Mouse (Mus musculus): ENCODE measurements around the gene Rbms2. TPM values are rescaled to one million over a fixed set of nuclear protein-coding genes. Genes with fewer than 3 reads are reported as not detected.

Rbms2 gene
- polyA plus RNA-seq, 1 experiment from 2014 or later: 74.2 TPM

DNA sequence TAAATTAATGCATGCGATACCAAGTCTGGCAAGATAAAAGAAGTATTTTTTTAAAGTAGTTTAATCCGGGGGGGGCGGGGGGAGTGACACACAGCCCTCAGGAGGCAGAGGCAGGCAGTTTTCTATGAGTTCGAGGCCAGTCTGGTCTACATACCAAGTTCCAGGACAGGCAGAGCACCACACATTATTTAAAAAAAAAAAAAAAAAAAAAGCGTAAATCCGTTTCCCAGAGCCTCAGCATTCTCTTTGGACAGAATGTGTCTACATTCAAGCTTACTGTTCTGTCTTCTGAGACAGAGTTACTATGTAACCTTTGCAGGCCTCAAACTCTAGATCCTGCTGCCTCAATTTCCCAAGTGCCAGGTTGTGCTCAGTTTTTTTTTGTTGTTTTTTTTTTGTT lies 32.1 kb upstream of the Rbms2 start:
- H3K27me3 ChIP-seq: peaks cover 7% of the 10 kb centered on the region
- ChIA-PET CTCF (interaction anchor here (0.5 to 4.7 kb wide), 5 partner anchors 14 to 72 kb away, joined by 3 to 14 read pairs (median 6); no protein-coding TSS in a partner anchor), POLR2A (interaction anchor here (1.0 kb wide), 1 partner anchor 17 kb away, joined by 4 read pairs; the partner anchor contains the start of gene Gls2)
- in situ Hi-C loops (cut with MboI; ENCODE audit: low pct_unique_long_range_greater_than_20kb): loop anchor here (5.0 to 10.0 kb wide), 2 partner anchors 70 to 233 kb away; no protein-coding TSS in a partner anchor
- no peak for DNase-seq (ENCODE audit: low read depth, low spot score)
- TF ChIP-seq CTCF (IDR thresholded peaks at IDR 0.05): no peak
- no peak for ATAC-seq

DNA sequence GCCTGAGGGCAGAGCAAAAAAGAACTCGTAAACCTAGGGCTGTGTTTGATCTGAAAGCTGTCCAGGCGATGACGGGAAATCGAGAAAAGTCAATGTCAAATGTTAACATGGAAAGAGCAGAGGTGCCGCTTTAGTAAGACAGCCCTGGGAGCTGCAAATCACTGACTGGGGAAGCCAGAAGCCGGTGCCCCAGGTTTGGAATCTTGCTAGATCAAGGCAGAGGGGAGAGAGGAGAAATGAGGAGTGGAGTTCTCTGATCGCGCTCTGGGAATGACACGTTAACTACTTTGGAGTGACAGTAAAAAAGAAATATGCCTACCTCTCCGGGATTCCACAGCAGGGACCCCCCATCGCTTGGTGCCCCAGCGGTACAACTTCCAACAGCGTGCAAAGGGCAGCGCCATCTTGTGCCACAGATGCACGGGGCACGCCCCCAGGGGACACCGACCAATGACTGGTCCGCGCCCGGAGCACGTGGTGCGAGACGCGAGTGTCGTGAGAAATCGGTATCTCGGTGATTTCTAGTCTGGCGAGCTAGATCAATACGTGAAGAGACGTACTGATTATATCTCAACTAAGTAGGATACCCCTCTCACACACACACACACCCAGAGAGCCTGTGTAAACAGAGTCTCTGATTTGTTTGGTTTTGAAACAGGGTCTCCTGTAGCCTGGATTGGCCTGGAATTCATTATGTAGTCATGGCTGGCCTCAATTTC lies 31.5 kb upstream of the Rbms2 start, which contains the start of gene Spryd4:
Gene Spryd4 (minus strand): TSS at position 418 of the 719 bp plus-strand sequence.
- CTCF ChIA-PET: interaction anchor here (2.4 to 4.7 kb wide), 3 partner anchors 22 to 73 kb away, joined by 6 to 14 read pairs (median 7); no protein-coding TSS in a partner anchor
- in situ Hi-C loops (cut with MboI; ENCODE audit: low pct_unique_long_range_greater_than_20kb): loop anchor here (5.0 to 10.0 kb wide), 2 partner anchors 71 to 233 kb away; no protein-coding TSS in a partner anchor
- DNase-seq (ENCODE audit: low read depth, low spot score) (peak; percentile 33), ATAC-seq (peak; percentile 90)
- TF ChIP-seq CTCF (IDR thresholded peaks at IDR 0.05): no peak
- H3K27me3 ChIP-seq: peaks cover 7% of the 10 kb centered on the region
- POLR2A ChIA-PET: interaction anchor here (0.8 to 1.0 kb wide), 2 partner anchors 16 to 128 kb away, joined by 3 to 4 read pairs; partner anchors contain the start of gene Gls2

DNA sequence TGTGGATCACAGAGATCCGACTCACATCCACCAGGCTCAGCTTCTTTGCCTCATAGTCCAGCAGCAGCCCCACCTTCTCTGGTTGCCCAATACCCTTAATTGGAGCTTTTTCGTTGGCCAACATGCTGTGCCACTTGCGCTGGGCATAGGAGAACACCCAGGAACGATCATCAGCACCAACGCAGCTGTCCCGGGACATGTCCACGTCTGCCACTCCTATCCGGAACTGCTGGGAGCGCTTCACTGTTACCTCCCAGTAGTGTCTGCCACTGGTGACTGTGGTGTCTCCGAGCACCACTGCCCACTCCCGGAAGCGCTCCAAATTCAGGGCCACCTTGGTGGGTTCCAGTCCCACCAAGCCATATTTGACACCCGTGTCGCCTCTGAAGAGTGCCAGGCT lies 30.9 kb upstream of the Rbms2 start:
- H3K27me3 ChIP-seq: peaks cover 7% of the 10 kb centered on the region
- DNase-seq (ENCODE audit: low read depth, low spot score) (no peak), ATAC-seq (peak; percentile 27)
- POLR2A ChIA-PET: interaction anchor here (0.8 kb wide), 1 partner anchor 127 kb away, joined by 3 read pairs; no protein-coding TSS in a partner anchor
- CTCF ChIA-PET: interaction anchor here (4.7 kb wide), 1 partner anchor 73 kb away, joined by 14 read pairs; no protein-coding TSS in a partner anchor
- no peak for TF ChIP-seq CTCF (IDR thresholded peaks at IDR 0.05)
- in situ Hi-C loops (cut with MboI; ENCODE audit: low pct_unique_long_range_greater_than_20kb): loop anchor here (5.0 to 10.0 kb wide), 2 partner anchors 71 to 234 kb away; no protein-coding TSS in a partner anchor

DNA sequence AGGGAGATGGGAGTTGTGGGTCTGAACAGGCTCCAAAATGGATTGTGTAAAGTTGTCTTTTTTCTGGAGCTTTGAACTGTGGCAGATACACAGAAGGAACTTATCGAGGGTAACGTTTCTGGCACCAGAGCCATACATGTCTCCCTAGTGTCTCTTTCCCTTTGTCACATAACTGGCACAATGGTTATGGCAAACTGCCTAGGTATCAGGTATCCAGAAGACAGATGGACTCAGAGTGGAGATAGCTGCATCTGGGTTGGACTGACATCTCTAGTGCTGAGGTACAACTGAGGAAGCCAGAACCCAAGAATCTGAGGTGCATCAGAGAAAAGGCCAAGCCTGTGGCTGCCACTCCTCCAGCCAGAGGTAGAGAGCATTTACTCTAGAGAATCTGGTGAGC lies 30.0 kb upstream of the Rbms2 start:
- TF ChIP-seq CTCF (IDR thresholded peaks at IDR 0.05): no peak
- no peak for DNase-seq (ENCODE audit: low read depth, low spot score)
- ATAC-seq: no peak
- in situ Hi-C loops (cut with MboI; ENCODE audit: low pct_unique_long_range_greater_than_20kb): loop anchor here (5.0 to 10.0 kb wide), 2 partner anchors 72 to 235 kb away; no protein-coding TSS in a partner anchor
- POLR2A ChIA-PET: interaction anchor here (0.7 kb wide), 1 partner anchor 15 kb away, joined by 3 read pairs; no protein-coding TSS in a partner anchor
- H3K27me3 ChIP-seq: peaks cover 7% of the 10 kb centered on the region
- CTCF ChIA-PET: interaction anchor here (1.1 to 4.7 kb wide), 2 partner anchors 22 to 74 kb away, joined by 4 to 14 read pairs; no protein-coding TSS in a partner anchor

DNA sequence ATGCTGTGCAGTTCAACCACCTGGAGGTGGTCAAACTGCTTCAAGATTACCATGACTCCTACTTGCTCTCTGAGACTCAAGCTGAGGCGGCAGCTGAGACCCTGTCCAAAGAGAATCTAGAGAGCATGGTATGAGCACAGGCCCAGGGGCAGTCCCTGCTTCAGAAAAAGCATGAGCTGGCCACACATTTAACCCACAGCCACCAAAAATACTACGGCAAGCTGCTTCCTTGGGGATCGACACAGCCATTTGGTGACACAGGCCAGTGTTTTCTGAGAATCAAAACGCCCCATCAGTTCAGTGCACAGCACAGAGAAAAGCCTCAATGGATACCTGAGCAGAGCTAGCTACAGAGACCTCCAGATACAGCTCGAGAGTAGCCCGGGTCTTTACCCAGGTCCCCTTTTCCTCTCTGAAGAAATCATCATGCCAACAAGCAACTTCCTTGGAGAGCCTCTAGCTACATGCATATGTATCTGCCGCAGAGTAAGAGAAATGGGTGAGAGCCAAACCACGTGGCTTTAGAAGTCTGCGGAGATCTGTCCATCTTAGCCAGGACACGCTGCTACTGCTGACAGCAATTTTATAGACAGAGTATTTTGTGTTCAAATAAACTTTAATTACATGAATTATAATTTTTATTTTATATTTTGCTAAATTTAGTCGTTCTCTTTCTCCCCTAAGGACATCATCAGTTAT lies 29.4 kb upstream of the Rbms2 start:
- peaks cover 3% of the 10 kb centered on the region for H3K27me3 ChIP-seq
- DNase-seq (ENCODE audit: low read depth, low spot score) (no peak), ATAC-seq (no peak)
- ChIA-PET POLR2A (interaction anchor here (0.7 kb wide), 1 partner anchor 14 kb away, joined by 3 read pairs; no protein-coding TSS in a partner anchor), CTCF (interaction anchor here (1.1 to 4.7 kb wide), 2 partner anchors 23 to 75 kb away, joined by 4 to 14 read pairs; no protein-coding TSS in a partner anchor)
- in situ Hi-C loops (cut with MboI; ENCODE audit: low pct_unique_long_range_greater_than_20kb): loop anchor here (5.0 to 10.0 kb wide), 2 partner anchors 73 to 235 kb away; no protein-coding TSS in a partner anchor
- TF ChIP-seq CTCF (IDR thresholded peaks at IDR 0.05): no peak

DNA sequence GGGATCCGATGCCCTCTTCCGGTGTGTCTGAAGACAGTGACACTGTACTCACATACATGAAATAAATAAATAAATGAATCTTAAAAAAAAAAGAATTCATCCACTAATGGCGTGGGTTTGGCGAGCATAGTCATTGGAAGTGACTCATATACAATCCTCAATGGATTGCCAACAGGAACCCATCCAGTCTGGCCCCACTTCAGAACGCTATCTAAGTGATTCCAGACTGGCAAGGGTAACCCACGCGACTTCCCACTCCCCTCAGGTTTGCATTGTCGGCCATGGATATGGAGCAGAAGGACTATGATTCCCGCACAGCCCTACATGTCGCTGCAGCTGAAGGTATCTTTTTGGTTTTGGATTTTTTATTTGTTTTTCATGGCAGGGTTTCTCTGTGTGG lies 28.2 kb upstream of the Rbms2 start:
- ChIA-PET POLR2A (interaction anchor here (0.6 kb wide), 1 partner anchor 72 kb away, joined by 3 read pairs; no protein-coding TSS in a partner anchor), CTCF (no interaction called here)
- peaks cover 3% of the 10 kb centered on the region for H3K27me3 ChIP-seq
- in situ Hi-C loops (cut with MboI; ENCODE audit: low pct_unique_long_range_greater_than_20kb): no loop called here
- TF ChIP-seq CTCF (IDR thresholded peaks at IDR 0.05): no peak
- ATAC-seq: no peak
- DNase-seq (ENCODE audit: low read depth, low spot score): no peak

DNA sequence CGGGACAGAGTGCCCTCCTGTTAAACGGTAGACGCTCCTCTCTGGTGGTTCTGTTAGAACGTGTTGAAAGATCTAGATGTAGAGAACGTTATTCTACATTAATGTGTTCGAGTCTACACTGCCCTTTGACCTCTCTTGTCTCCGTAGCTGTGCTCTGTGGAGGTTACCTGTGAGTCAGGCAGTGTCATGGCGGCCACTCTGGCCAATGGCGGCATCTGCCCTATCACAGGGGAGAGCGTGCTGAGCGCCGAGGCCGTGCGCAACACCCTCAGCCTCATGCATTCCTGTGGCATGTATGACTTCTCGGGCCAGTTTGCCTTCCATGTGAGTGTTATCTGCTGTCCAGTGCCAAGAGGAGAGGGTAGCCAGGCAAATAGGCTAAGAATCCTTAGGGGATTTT lies 24.8 kb upstream of the Rbms2 start:
- CTCF ChIA-PET: no interaction called here
- POLR2A ChIA-PET: no interaction called here
- DNase-seq (ENCODE audit: low read depth, low spot score): no peak
- ATAC-seq: no peak
- no peak for TF ChIP-seq CTCF (IDR thresholded peaks at IDR 0.05)
- H3K27me3 ChIP-seq: no peaks in the 10 kb centered on the region
- in situ Hi-C loops (cut with MboI; ENCODE audit: low pct_unique_long_range_greater_than_20kb): no loop called here

DNA sequence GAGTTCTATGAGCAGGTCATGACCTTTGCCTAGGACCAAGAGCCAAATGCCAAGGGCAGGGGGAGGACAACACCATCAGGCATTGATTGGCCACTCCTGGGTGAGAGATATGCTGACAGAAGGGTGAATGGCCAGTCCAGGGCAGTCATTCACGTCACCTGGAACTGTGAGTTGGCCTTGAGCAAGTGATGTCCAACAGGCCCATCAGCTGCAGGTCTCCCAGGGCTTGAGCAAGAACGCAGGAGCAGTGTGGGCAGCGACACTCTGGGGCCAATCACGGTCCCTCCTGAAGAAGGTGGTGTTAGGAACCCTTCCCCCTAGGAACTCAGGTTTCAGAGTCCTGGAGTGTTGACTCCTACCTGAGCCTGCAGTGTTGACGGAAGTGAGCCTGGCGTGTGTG lies 21.8 kb upstream of the Rbms2 start:
- TF ChIP-seq CTCF (IDR thresholded peaks at IDR 0.05): no peak
- ATAC-seq: no peak
- no peaks in the 10 kb centered on the region for H3K27me3 ChIP-seq
- DNase-seq (ENCODE audit: low read depth, low spot score): no peak
- in situ Hi-C loops (cut with MboI; ENCODE audit: low pct_unique_long_range_greater_than_20kb): no loop called here
- POLR2A ChIA-PET: no interaction called here
- CTCF ChIA-PET: no interaction called here

DNA sequence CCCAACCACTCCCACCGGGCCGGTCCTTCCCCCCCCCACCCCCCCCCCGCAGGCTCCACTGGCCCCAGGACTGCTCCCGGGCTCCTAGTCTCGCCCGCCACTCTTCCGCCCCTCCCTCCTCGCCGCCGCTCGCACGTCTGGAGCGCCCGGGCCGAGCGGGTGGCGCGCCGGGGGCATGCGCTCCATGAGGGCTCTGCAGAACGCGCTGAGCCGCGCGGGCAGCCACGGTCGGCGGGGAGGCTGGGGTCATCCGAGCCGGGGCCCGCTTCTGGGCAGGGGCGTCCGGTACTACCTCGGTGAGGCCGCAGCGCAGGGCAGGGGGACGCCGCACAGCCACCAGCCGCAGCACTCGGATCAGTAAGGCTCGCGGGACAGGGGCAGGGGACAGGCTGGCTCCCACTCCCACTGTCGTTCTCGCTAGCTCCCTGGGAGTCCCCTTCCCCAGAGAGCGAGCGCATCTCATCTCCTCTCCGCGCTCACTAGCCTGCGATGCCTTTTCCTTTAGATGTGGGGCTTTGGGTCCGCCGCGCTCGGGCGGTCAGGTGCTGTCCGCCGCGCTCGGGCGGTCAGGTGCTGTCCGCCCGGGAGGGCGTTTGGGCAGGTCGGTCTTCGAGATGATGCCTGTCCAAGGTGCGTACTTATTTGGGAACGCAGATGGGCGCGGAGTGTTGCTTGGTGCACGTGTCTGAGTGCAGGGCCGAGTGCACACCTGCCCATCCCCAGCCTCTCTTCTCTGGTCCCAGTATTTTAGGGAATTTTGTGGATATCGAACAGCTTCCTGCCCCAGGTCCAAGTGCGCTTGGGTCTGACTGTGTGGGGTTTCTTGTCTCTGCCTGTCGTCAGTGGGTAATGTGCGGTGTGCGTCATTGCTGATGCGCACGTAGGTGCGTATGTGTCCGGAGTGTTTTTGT lies 14.7 kb upstream of the Rbms2 start:
- TF ChIP-seq CTCF (IDR thresholded peaks at IDR 0.05): no peak
- ATAC-seq (peak; percentile 89), DNase-seq (ENCODE audit: low read depth, low spot score) (no peak)
- in situ Hi-C loops (cut with MboI; ENCODE audit: low pct_unique_long_range_greater_than_20kb): loop anchor here (10.0 to 25.0 kb wide), 2 partner anchors 250 to 508 kb away; no protein-coding TSS in a partner anchor
- H3K27me3 ChIP-seq: no peaks in the 10 kb centered on the region
- ChIA-PET CTCF (interaction anchor here (1.9 kb wide), 1 partner anchor 53 kb away, joined by 4 read pairs; no protein-coding TSS in a partner anchor), POLR2A (interaction anchor here (0.7 to 1.7 kb wide), 3 partner anchors 15 to 367 kb away, joined by 3 to 4 read pairs (median 3); partner anchors contain the start of gene Spryd4)
